Mouse (Mus musculus) hindbrain, embryonic 11.5 days (tissue): ENCODE measurements around the gene Zfp715. TPM values are rescaled to one million over a fixed set of nuclear protein-coding genes. Genes with fewer than 3 reads are reported as not detected.

Experiments used
- ATAC-seq: fragments of 200-750 bp; cut with Nextera tagmentation; 2 replicates; pipeline ENCODE4 v1.8.0; 2017; ENCODE audit warnings: mild to moderate bottlenecking, moderate TSS enrichment, moderate library complexity; ENCODE audit not compliant: low FRiP score
- DNase-seq: peaks from one replicate; pipeline ENCODE4 v3.0.0-alpha.2; 2015; ENCODE audit warnings: low spot score
- H3K27ac ChIP-seq: fragments of 300-500 bp; sonication (generic); 2 replicates; pipeline ENCODE4 v1.5.1; 2014; ENCODE audit warnings: mild to moderate bottlenecking, low read depth, low read length
- H3K27me3 ChIP-seq: fragments of 300-500 bp; sonication (generic); 2 replicates; pipeline ENCODE4 v1.6.1; 2014; ENCODE audit warnings: mild to moderate bottlenecking, low read length, moderate library complexity, mixed read lengths; ENCODE audit not compliant: control insufficient read depth, insufficient read depth
- H3K36me3 ChIP-seq: fragments of 300-500 bp; sonication (generic); 2 replicates; pipeline ENCODE4 v1.6.1; 2014; ENCODE audit warnings: mild to moderate bottlenecking, low read length, moderate library complexity, mixed read lengths; ENCODE audit not compliant: control insufficient read depth, insufficient read depth
- H3K4me1 ChIP-seq: fragments of 300-500 bp; sonication (generic); replicated peaks from 2 replicates; pipeline ENCODE4 v1.6.1; 2014; ENCODE audit warnings: low read length, mixed read lengths; ENCODE audit not compliant: control insufficient read depth, insufficient read depth
- H3K4me2 ChIP-seq: fragments of 300-500 bp; sonication (generic); replicated peaks from 2 replicates; pipeline ENCODE4 v1.6.1; 2014; ENCODE audit warnings: mild to moderate bottlenecking, low read depth, low read length
- H3K4me3 ChIP-seq: fragments of 300-500 bp; sonication (generic); 2 replicates; pipeline ENCODE4 v1.5.1; 2014; ENCODE audit warnings: low read depth, low read length
- H3K9ac ChIP-seq: fragments of 300-500 bp; sonication (generic); 2 replicates; pipeline ENCODE4 v1.6.1; 2014; ENCODE audit warnings: low read depth, low read length
- H3K9me3 ChIP-seq: fragments of 300-500 bp; sonication (generic); 2 replicates; pipeline ENCODE4 v1.6.1; 2016; ENCODE audit warnings: low read length; ENCODE audit not compliant: control insufficient read depth
- WGBS: fragments of 180-500 bp; shearing (Covaris S2); extraction: QIAGEN DNeasy Blood & Tissue Kit; methylation state at CpG from one replicate; pipeline ENCODE4 v1.1.7; 2014; 5-methylcytosine and 5-hydroxymethylcytosine counted together
- polyA plus RNA-seq: library from polyadenylated mRNA; unstranded; fragments of >200 nt; fragmentation: Nextera tagmentation; extraction: Ambion mirVana; gene quantifications from 2 replicates; pipeline ENCODE4 v1.2.1, GENCODE M21; 2014

Zfp715 gene
- polyA plus RNA-seq, 1 experiment from 2014 or later, result 13.4 TPM

DNA sequence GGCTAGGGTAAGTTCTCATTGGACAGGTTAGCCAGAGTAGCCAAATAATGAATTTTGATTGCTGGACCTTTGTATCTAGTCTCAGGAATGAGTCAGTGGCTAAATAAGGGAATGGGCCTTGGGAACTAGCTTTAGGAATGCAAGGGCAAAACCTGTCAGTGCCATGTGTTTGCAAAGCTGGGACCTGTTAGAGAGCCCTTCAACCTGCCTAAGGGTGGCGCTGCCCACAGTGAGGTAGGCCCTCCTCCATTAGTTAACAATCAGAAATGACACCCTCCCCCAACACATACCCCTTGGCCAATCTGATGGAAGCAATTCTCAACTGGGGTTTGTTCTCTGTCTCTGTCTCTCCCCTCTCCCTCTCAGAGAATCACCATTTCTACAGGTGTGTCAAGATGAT lies 33.5 kb upstream of the Zfp715 start:
- DNase-seq (no peak), ATAC-seq (no peak)
- 75% methylated on average over 1 of the region's 1 CpGs for WGBS
- no peak overlapping the region for H3K4me3 ChIP-seq
- H3K9ac ChIP-seq, result no peak overlapping the region
- H3K9me3 ChIP-seq, result no peaks in the 10 kb centered on the region
- H3K4me1 ChIP-seq, result no peaks in the 10 kb centered on the region
- no peak overlapping the region for H3K27ac ChIP-seq
- H3K36me3 ChIP-seq, result no peaks in the 10 kb centered on the region
- H3K27me3 ChIP-seq, result no peaks in the 10 kb centered on the region
- H3K4me2 ChIP-seq, result no peak overlapping the region

DNA sequence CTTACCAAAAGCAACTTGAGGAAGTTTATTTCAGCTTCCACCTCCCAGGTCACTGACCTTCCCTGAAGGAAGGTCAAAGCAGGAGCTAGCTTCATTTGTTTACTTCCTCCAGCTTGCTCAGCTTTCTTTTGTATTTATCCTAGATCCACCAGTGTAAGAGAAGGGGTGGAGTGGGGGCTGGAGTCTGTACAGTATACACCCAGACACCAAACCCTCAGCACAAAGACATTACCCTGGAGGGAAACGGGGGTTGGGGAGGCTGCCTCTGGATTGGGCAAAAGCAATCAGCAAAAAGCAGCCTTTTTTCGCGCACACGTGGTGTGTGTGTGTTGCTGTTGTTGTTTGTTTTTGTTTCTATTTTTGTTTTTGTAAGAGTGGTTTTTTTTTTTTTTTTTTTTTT lies 33.1 kb upstream of the Zfp715 start:
- DNase-seq, result no peak

DNA sequence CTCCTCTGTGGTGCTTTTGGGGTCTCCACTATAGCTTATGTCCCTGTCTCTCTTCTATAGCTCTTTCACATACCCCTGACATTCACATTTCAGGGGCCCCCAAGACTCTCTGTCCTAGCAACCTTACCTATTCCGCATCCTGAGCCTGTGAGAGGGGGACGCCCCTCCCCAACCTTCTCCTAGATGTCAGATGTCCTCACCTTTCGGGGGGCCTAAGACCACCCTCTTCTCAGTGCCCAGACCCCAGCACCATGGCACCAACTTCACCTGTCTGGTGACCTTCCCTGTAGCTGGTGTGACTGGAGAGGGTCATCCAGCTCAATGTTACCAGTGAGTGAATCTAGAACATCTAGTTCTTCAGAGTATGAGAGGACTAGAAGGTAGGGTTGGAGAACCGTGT lies 31.4 kb upstream of the Zfp715 start:
- Histone ChIP-seq H3K27me3 (no peaks in the 10 kb centered on the region), H3K4me3 (no peak overlapping the region), H3K4me1 (no peaks in the 10 kb centered on the region), H3K27ac (no peak overlapping the region), H3K4me2 (no peak overlapping the region), H3K36me3 (no peaks in the 10 kb centered on the region), H3K9me3 (no peaks in the 10 kb centered on the region), H3K9ac (no peak overlapping the region)
- WGBS, result 77% methylated on average over 4 of the region's 4 CpGs
- ATAC-seq, result no peak
- DNase-seq, result no peak

More for the DNA sequence above, 33.1 kb upstream of the Zfp715 start:
- no peak overlapping the region for H3K27ac ChIP-seq
- H3K9me3 ChIP-seq, result no peaks in the 10 kb centered on the region
- no peak for ATAC-seq
- no peaks in the 10 kb centered on the region for H3K36me3 ChIP-seq
- 80% methylated on average over 4 of the region's 4 CpGs for WGBS
- H3K4me1 ChIP-seq, result no peaks in the 10 kb centered on the region
- no peak overlapping the region for H3K4me3 ChIP-seq
- H3K9ac ChIP-seq, result no peak overlapping the region
- H3K27me3 ChIP-seq, result no peaks in the 10 kb centered on the region
- no peak overlapping the region for H3K4me2 ChIP-seq

DNA sequence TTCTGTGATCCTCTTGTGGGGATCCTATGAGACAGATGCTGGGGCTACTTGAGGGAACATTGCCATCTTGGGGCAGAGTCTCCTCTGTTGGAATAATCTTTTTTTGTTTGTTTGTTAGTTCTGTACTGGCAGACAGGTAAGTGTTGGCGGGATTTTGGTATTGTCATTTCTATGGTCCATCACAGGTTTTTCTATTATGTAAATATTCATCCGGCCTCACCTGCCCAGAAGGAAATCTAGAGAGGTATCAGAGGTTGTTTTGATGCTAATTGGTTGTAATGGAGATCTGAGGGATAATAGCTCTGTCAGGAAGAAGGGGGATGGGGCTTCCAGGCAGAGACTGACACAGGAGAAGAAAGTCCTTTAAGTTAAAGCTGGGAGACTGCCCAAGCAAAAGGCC lies 30.9 kb upstream of the Zfp715 start:
- ATAC-seq (no peak), DNase-seq (no peak)
- H3K27me3 ChIP-seq, result no peaks in the 10 kb centered on the region
- no peak overlapping the region for H3K9ac ChIP-seq
- H3K27ac ChIP-seq, result no peak overlapping the region
- no peak overlapping the region for H3K4me3 ChIP-seq
- no peaks in the 10 kb centered on the region for H3K9me3 ChIP-seq
- H3K4me2 ChIP-seq, result no peak overlapping the region
- H3K36me3 ChIP-seq, result no peaks in the 10 kb centered on the region
- 75% methylated on average over 2 of the region's 2 CpGs for WGBS
- no peaks in the 10 kb centered on the region for H3K4me1 ChIP-seq

DNA sequence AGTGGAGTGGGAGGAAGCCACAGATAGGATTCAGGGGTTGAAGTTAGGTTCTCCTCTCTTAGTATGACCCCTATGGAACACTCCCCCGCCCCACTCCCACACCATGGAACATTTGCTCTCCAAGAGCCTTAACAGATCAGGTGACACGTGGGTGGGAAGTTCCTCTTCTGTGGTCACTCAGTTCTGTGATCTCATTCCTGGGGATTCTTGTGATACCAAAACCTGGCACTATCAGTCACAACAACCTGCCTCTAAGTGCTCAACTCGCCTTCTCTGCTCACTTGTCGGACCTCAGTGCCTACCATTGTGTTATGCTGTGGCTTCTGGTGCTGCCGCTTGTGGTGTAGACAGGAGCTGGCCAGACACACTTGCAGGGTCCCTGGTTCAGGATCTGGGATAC lies 30.1 kb upstream of the Zfp715 start:
- H3K27ac ChIP-seq, result no peak overlapping the region
- H3K4me1 ChIP-seq, result no peaks in the 10 kb centered on the region
- no peak overlapping the region for H3K4me2 ChIP-seq
- no peak overlapping the region for H3K9ac ChIP-seq
- no peak overlapping the region for H3K4me3 ChIP-seq
- H3K9me3 ChIP-seq, result no peaks in the 10 kb centered on the region
- no peak for ATAC-seq
- 81% methylated on average over 5 of the region's 5 CpGs for WGBS
- H3K36me3 ChIP-seq, result no peaks in the 10 kb centered on the region
- no peaks in the 10 kb centered on the region for H3K27me3 ChIP-seq
- DNase-seq, result no peak

DNA sequence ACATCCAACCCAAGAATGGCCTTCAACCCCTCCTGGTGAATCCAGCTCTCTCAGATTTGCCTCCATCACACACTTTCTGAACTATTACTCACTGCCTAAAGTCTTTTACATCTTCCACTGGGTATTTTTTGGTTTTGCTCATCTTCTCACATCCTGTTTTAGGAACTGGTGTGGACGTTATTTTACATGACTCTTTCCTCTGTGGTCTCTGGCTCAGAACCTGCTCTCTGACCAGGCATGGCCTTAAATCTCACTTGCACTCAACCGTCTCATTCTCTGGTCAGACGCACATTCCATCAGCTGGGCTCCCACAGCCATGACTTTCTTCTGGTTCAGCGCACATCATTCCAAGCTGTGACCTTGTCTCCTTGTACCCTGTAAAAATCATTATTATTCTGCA lies 27.7 kb upstream of the Zfp715 start:
- H3K4me3 ChIP-seq, result no peak overlapping the region
- no peaks in the 10 kb centered on the region for H3K36me3 ChIP-seq
- no peak overlapping the region for H3K4me2 ChIP-seq
- 86% methylated on average over 4 of the region's 4 CpGs for WGBS
- H3K9me3 ChIP-seq, result no peaks in the 10 kb centered on the region
- ATAC-seq (no peak), DNase-seq (no peak)
- H3K4me1 ChIP-seq, result no peaks in the 10 kb centered on the region
- no peak overlapping the region for H3K27ac ChIP-seq
- H3K9ac ChIP-seq, result no peak overlapping the region
- H3K27me3 ChIP-seq, result no peaks in the 10 kb centered on the region

DNA sequence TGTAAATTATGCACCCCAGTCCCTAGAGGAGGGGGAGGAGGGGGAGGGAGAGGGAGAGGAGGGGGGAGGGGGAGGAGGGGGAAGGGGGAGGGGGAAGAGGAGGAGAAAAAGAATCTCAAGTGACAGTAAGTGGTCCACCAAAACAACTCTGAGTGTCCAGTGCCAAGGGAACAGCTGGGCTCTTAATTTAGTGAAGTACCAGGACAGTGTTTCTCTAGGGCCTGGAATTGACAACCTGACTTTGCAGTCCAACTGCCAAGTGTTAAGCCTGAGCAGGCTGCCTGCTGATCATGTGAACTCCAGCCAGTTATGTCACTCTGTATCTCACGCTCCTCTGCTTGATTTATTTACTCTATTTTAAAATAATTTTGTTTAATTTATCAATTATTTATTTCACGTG lies 20.8 kb upstream of the Zfp715 start:
- no peak for ATAC-seq
- Histone ChIP-seq H3K27ac (no peak overlapping the region), H3K36me3 (no peaks in the 10 kb centered on the region), H3K9ac (no peak overlapping the region), H3K27me3 (no peaks in the 10 kb centered on the region), H3K9me3 (no peaks in the 10 kb centered on the region), H3K4me3 (no peak overlapping the region), H3K4me2 (no peak overlapping the region), H3K4me1 (no peaks in the 10 kb centered on the region)
- DNase-seq, result no peak
- WGBS, result 68% methylated on average over 2 of the region's 2 CpGs

DNA sequence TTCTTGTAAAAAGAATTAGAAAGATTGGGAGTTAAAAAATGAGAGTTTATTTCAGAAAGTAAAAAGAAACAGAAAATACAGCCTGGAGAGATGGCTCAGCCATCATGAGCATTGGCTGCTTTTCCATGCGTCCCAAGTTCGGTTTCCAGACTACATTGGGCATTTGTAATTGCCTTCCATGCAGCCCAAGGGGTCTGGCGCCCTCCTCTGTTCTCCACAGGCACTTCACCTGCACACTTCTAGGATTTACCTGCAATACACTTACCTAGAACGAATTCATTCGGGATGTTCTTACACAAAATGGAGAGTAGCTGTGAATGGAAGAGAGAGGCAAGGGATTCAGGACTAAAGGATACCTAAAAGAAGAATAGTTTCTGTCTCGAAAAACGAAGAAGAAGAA lies 20.1 kb upstream of the Zfp715 start:
- Histone ChIP-seq H3K27ac (no peak overlapping the region), H3K4me1 (no peaks in the 10 kb centered on the region), H3K4me3 (no peak overlapping the region), H3K27me3 (no peaks in the 10 kb centered on the region), H3K9me3 (no peaks in the 10 kb centered on the region), H3K36me3 (no peaks in the 10 kb centered on the region), H3K4me2 (no peak overlapping the region), H3K9ac (no peak overlapping the region)
- WGBS, result 57% methylated on average over 5 of the region's 7 CpGs
- no peak for DNase-seq
- ATAC-seq, result no peak

DNA sequence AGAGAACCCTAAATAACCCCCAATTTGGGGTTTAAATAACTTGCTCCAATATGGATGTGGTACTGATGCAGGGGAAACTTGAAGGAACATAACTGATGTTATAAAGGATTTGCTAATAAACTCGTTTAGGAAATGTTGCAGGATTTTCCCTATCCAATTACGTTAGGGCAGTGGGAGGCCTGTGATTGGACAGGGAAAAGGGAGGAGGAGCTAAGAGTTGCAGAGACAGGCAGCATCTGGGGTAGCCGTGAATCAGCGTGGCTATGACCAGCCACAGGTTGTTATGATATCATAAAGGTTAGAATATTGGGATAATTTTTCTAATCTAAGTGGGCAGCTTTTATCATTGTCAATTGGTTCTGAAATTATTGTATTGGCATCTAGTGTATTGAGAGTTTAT lies 15.0 kb upstream of the Zfp715 start:
- DNase-seq (no peak), ATAC-seq (no peak)
- H3K36me3 ChIP-seq, result no peaks in the 10 kb centered on the region
- H3K9ac ChIP-seq, result no peak overlapping the region
- no peak overlapping the region for H3K4me3 ChIP-seq
- 65% methylated on average over 4 of the region's 4 CpGs for WGBS
- H3K4me2 ChIP-seq, result no peak overlapping the region
- no peaks in the 10 kb centered on the region for H3K4me1 ChIP-seq
- H3K9me3 ChIP-seq, result no peaks in the 10 kb centered on the region
- no peak overlapping the region for H3K27ac ChIP-seq
- no peaks in the 10 kb centered on the region for H3K27me3 ChIP-seq
